In genomic region chr2:11406103-11406615, GRCm38 (mm10) we compare ENCODE assay signal across 27 mouse cellular contexts.
DNase-seq lines count a peak whose midpoint lies in the region; ATAC-seq lines count a peak whose summit lies in the region.
"Had no signal": no experiment of that assay in that cellular context is flagged by ENCODE, and none has a peak within 500 bp of the region (broad histone marks: within the 10 kb centered on the region; RNA-seq: fewer than 3 reads in every experiment).

No protein-coding gene starts in this region.

- H3K9me3 ChIP-seq in heart, embryonic 10.5 days, result no peaks in the 10 kb centered on the region
- H3K9me3 ChIP-seq in heart, embryonic 12.5 days (replicated peaks), result no peaks in the 10 kb centered on the region
- H3K9me3 ChIP-seq in liver, embryonic 12.5 days (replicated peaks), result no peaks in the 10 kb centered on the region
- no peaks in the 10 kb centered on the region for H3K9me3 ChIP-seq in liver, embryonic 15.5 days (replicated peaks)
- no peaks in the 10 kb centered on the region for H3K9me3 ChIP-seq in midbrain, embryonic 10.5 days (replicated peaks)
- H3K9me3 ChIP-seq: embryonic facial prominence, embryonic 12.5 days; embryonic facial prominence, embryonic 15.5 days; G1E; heart, embryonic 13.5 days; hindbrain, embryonic 12.5 days; hindbrain, embryonic 15.5 days had no signal

- no peak overlapping the region for H3K27ac ChIP-seq in heart, embryonic 10.5 days
- no peak overlapping the region for H3K27ac ChIP-seq in heart, embryonic 12.5 days (ENCODE audit: poor library complexity, severe bottlenecking)
- H3K27ac ChIP-seq in liver, embryonic 12.5 days, result no peak overlapping the region
- no peak overlapping the region for H3K27ac ChIP-seq in liver, embryonic 15.5 days (replicated peaks)
- no peak overlapping the region for H3K27ac ChIP-seq in midbrain, embryonic 10.5 days (replicated peaks)
- H3K27ac ChIP-seq: embryonic facial prominence, embryonic 12.5 days; embryonic facial prominence, embryonic 15.5 days; heart, embryonic 13.5 days; hindbrain, embryonic 12.5 days; hindbrain, embryonic 15.5 days had no signal

- peak; percentile 17 for DNase-seq in heart, embryonic 10.5 days (ENCODE audit: low spot score)
- DNase-seq in midbrain, embryonic 10.5 days (ENCODE audit: low spot score), result no peak
- DNase-seq in kidney, postnatal 25 days, result no peak
- no peak for DNase-seq in spleen, postnatal 14 days (ENCODE audit: low spot score in 2 of 2)
- DNase-seq: adrenal gland, postnatal 10 days; adrenal gland, postnatal 36 days; B cell, adult 2 months; cerebellum, adult 11 months; cerebellum, adult 2 months; cerebellum, adult 9-11 months; cerebellum, postnatal 25 days; forebrain, postnatal 0 days; gastrocnemius, postnatal 10 days; gastrocnemius, postnatal 36 days; heart, postnatal 14 days had no signal

- 85% methylated on average over 1 of the region's 1 CpGs for WGBS in heart, embryonic 10.5 days
- 85% methylated on average over 1 of the region's 1 CpGs for WGBS in heart, embryonic 12.5 days
- WGBS in liver, embryonic 12.5 days (ENCODE audit: insufficient replicate concordance), result 59% methylated on average over 1 of the region's 1 CpGs
- 53% methylated on average over 1 of the region's 1 CpGs for WGBS in liver, embryonic 15.5 days (ENCODE audit: insufficient replicate concordance)
- 78% methylated on average over 1 of the region's 1 CpGs for whole genome bisulfite sequencing in midbrain, embryonic 10.5 days

- no peak overlapping the region for H3K4me3 ChIP-seq in heart, embryonic 10.5 days
- no peak overlapping the region for H3K4me3 ChIP-seq in heart, embryonic 12.5 days
- no peak overlapping the region for H3K4me3 ChIP-seq in liver, embryonic 12.5 days
- H3K4me3 ChIP-seq in liver, embryonic 15.5 days (replicated peaks), result no peak overlapping the region
- H3K4me3 ChIP-seq in midbrain, embryonic 10.5 days, result no peak overlapping the region
- H3K4me3 ChIP-seq: embryonic facial prominence, embryonic 12.5 days; embryonic facial prominence, embryonic 15.5 days; heart, embryonic 13.5 days; hindbrain, embryonic 12.5 days; hindbrain, embryonic 15.5 days had no signal

- H3K27me3 ChIP-seq in heart, embryonic 10.5 days (ENCODE audit: insufficient read depth, poor library complexity, severe bottlenecking), result no peaks in the 10 kb centered on the region
- H3K27me3 ChIP-seq in heart, embryonic 12.5 days (replicated peaks), result no peaks in the 10 kb centered on the region
- no peaks in the 10 kb centered on the region for H3K27me3 ChIP-seq in liver, embryonic 12.5 days (replicated peaks)
- no peaks in the 10 kb centered on the region for H3K27me3 ChIP-seq in liver, embryonic 15.5 days
- no peaks in the 10 kb centered on the region for H3K27me3 ChIP-seq in midbrain, embryonic 10.5 days (ENCODE audit: low read depth, poor library complexity, severe bottlenecking)
- H3K27me3 ChIP-seq: CH12.LX; embryonic facial prominence, embryonic 12.5 days; embryonic facial prominence, embryonic 15.5 days; heart, embryonic 13.5 days; hindbrain, embryonic 12.5 days; hindbrain, embryonic 15.5 days; Patski had no signal

- H3K9ac ChIP-seq in heart, embryonic 12.5 days, result no peak overlapping the region
- H3K9ac ChIP-seq in liver, embryonic 12.5 days, result no peak overlapping the region
- H3K9ac ChIP-seq in liver, embryonic 15.5 days, result no peak overlapping the region
- H3K9ac ChIP-seq: embryonic facial prominence, embryonic 12.5 days; embryonic facial prominence, embryonic 15.5 days; forebrain, postnatal 0 days; heart, embryonic 13.5 days; hindbrain, embryonic 12.5 days; hindbrain, embryonic 15.5 days had no signal

- H3K36me3 ChIP-seq in heart, embryonic 10.5 days, result no peaks in the 10 kb centered on the region
- no peaks in the 10 kb centered on the region for H3K36me3 ChIP-seq in heart, embryonic 12.5 days
- H3K36me3 ChIP-seq in liver, embryonic 12.5 days, result no peaks in the 10 kb centered on the region
- no peaks in the 10 kb centered on the region for H3K36me3 ChIP-seq in liver, embryonic 15.5 days (replicated peaks)
- H3K36me3 ChIP-seq in midbrain, embryonic 10.5 days, result no peaks in the 10 kb centered on the region
- H3K36me3 ChIP-seq: embryonic facial prominence, embryonic 12.5 days; embryonic facial prominence, embryonic 15.5 days; G1E; heart, embryonic 13.5 days; hindbrain, embryonic 12.5 days; hindbrain, embryonic 15.5 days had no signal

- H3K4me1 ChIP-seq in heart, embryonic 10.5 days, result no peaks in the 10 kb centered on the region
- no peaks in the 10 kb centered on the region for H3K4me1 ChIP-seq in heart, embryonic 12.5 days (replicated peaks)
- no peaks in the 10 kb centered on the region for H3K4me1 ChIP-seq in liver, embryonic 12.5 days
- H3K4me1 ChIP-seq in liver, embryonic 15.5 days (replicated peaks), result no peaks in the 10 kb centered on the region
- H3K4me1 ChIP-seq in midbrain, embryonic 10.5 days, result peaks cover 7% of the 10 kb centered on the region
- H3K4me1 ChIP-seq: embryonic facial prominence, embryonic 12.5 days; embryonic facial prominence, embryonic 15.5 days; hindbrain, embryonic 12.5 days; hindbrain, embryonic 15.5 days had no signal

- no peak for ATAC-seq in heart, embryonic 12.5 days (ENCODE audit: insufficient number of reproducible peaks, low FRiP score)
- peak; percentile 46 for ATAC-seq in liver, embryonic 12.5 days
- peak; percentile 62 for ATAC-seq in liver, embryonic 15.5 days (ENCODE audit: insufficient read depth)
- ATAC-seq: forebrain, embryonic 14.5 days; forebrain, postnatal 0 days; Patski had no signal

- H3K4me2 ChIP-seq in heart, embryonic 12.5 days, result no peak overlapping the region
- H3K4me2 ChIP-seq in liver, embryonic 12.5 days, result no peak overlapping the region
- H3K4me2 ChIP-seq in liver, embryonic 15.5 days, result no peak overlapping the region
- H3K4me2 ChIP-seq: embryonic facial prominence, embryonic 12.5 days; embryonic facial prominence, embryonic 15.5 days; heart, embryonic 13.5 days; hindbrain, embryonic 12.5 days; hindbrain, embryonic 15.5 days had no signal
